Mouse (Mus musculus) liver, adult (tissue): ENCODE measurements around the gene Ttc5.

Source experiments
- GATA4 ChIP-seq: IDR thresholded peaks from 2 replicates; pipeline ENCODE4 v1.6.1; 2014; ENCODE audit warnings: mild to moderate bottlenecking, low read length; ENCODE audit not compliant: insufficient replicate concordance

The Ttc5 gene

DNA sequence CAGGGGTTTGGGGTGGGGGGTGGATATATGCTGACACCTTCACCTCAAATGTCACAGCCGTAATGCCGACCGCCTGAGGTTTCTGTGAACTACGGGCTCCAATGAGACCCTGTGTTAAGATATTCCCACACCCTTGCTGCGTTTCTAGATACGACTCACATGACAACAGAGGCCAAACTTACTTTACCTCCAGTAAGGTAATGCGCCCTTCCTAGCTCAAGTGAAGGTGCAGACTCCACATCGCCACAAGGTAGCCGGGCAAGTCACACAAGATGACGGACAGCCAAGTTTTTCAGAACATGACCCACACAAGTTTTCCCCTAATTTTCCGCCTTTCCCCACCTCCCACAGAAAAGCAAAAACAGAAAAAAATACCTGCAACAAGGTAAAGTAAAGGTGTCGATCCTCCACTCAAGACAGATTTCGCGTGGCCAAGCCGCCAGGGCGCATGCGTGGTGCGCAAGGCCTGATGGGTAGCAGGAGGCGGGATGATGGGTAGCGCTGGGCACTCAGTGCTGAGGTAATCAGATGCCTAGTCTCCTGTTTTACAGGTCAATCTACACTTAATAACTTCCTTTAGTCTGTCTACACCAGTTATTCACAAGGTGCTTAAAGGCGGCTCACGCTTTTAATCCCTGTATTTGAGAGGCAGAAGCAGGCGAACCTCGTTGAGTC lies 10.1 kb upstream of the Ttc5 start:
- TF ChIP-seq GATA4, result no peak

GRCm38 (mm10) chr14:50788157-50788556 lies 2.8 kb upstream of the Ttc5 start:
- no peak for TF ChIP-seq GATA4

DNA sequence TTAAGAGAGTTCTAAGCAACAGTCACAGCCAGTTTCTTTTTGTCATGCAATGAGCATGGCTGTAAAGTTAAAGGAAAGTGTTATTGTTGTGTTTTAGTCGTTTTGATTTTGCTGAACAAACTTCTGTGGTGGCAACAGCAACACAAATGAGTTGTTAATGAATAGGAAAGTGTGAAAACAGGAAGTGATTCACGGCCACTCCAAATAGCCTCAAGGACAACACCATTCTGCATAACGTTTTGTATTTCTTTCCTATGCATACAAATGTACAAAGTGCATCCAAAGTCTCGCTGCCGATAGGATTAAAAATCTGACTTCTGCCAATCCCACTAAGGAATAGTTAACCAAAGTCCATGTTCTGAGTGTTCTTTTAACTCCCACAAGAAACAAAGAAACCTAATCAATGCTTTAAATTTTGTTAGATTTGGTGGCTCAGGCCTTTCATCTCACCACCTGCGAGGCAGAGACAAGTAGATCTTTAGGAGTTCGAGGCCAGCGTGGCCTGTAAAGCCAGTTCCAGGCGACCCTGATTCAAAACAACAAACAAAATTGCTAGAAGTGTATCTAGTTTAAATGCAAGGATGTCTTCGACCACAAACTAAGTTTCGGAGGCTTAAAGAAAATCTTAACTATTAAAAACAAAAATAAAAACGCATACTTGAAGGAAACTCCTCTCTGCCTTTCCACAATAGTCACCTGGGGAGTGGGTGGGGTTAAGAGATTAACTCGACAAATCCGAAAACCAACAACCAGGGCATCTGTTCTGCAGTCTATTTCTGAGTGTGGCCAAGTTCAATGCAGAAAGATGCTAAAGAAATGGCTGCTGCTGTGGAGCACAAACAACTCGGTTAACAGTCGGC lies 698 bp downstream of the Ttc5 start:
- no peak for TF ChIP-seq GATA4

DNA sequence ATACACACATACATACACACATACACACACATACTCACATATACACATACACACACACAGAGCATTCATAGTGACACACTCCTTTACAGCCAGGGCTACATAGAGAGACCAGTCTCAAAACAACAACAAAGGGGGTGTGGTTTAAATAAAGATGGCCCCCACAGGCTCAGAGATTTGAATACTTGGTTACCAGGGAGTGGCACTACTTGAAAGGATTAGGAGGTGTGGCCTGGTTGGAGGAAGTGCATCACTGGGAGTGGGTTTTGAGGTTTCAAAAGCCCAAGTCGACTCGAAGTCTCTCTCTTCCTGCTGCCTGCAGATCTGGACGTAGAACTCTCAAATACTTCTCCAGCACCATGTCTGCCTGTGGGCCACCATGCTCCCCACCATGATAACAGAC lies 3.2 kb downstream of the Ttc5 start:
- no peak for TF ChIP-seq GATA4

DNA sequence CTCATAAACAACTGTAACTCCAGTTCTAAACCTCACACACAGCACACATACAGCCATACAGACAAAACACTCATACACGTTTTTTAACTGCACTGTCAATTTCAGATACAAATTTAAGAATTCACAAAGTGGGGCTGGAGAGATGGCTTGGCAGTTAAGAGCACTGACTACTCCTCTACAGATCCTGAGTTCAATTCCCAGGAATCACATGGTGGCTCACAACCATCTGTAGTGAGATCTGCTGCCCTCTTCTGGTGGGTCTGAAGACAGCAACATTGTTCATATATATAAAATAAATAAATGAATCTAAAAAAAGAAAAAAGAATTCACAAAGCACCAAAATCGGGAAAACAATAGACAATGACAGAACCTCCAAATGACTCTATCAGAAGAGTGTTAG lies 14.0 kb downstream of the Ttc5 start:
- no peak for TF ChIP-seq GATA4

- no peak for TF ChIP-seq GATA4
These were observed 19.6 kb downstream of the Ttc5 start for GRCm38 (mm10) chr14:50765736-50766135.

GRCm38 (mm10) chr14:50758416-50759085 lies 26.8 kb downstream of the Ttc5 start:
- TF ChIP-seq GATA4, result no peak

- TF ChIP-seq GATA4, result no peak
These were observed 40.3 kb downstream of the Ttc5 start, which contains the start of gene Olfr749 for GRCm38 (mm10) chr14:50744994-50745393. TSS of gene Olfr749 (minus strand) at chr14:50745094.

DNA sequence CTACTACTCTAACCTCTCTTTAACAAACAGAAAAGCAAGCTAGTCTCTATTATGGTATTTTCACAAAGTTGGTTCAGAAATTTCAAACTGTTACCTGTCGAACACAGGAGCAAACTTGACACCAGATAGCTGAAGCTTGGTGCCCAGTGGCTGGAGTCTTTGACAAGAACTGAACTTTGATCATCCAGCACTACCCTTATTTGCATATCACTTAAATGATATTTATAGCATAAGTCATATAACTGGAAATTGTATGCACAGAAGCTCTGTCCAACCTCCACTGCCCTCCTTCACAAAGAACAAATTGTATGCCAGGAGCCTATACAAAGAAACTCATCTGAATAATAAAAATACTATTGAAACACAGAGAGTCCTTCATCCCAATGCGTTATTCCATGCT lies 43.7 kb downstream of the Ttc5 start:
- TF ChIP-seq GATA4, result no peak

- no peak for TF ChIP-seq GATA4
These were observed 45.0 kb downstream of the Ttc5 start for GRCm38 (mm10) chr14:50740334-50740733.
